ENCODE assay signal across 25 mouse cellular contexts in genomic region chr12:117884627-117885026, GRCm38 (mm10).
"Had no signal": no experiment of that assay in that cellular context is flagged by ENCODE, and none has a peak within 500 bp of the region (broad histone marks: within the 10 kb centered on the region; RNA-seq: fewer than 3 reads in every experiment).

No protein-coding gene starts in this region.

- H3K36me3 ChIP-seq: hindbrain, embryonic 12.5 days; intestine, embryonic 15.5 days had no signal

- H3K9me3 ChIP-seq: heart, embryonic 12.5 days; hindbrain, embryonic 10.5 days; hindbrain, embryonic 12.5 days; intestine, embryonic 15.5 days; limb, embryonic 10.5 days; limb, embryonic 12.5 days; liver, embryonic 13.5 days; liver, embryonic 15.5 days had no signal

- H3K27me3 ChIP-seq: heart, embryonic 12.5 days; hindbrain, embryonic 12.5 days; intestine, embryonic 15.5 days; limb, embryonic 12.5 days; liver, embryonic 13.5 days; liver, embryonic 15.5 days had no signal

- H3K4me1 ChIP-seq: heart, embryonic 12.5 days; hindbrain, embryonic 10.5 days; hindbrain, embryonic 12.5 days; intestine, embryonic 15.5 days; limb, embryonic 10.5 days; limb, embryonic 12.5 days; liver, embryonic 13.5 days; liver, embryonic 15.5 days had no signal

- H3K9ac ChIP-seq: heart, embryonic 12.5 days; hindbrain, embryonic 12.5 days; hindbrain, embryonic 14.5 days; intestine, embryonic 15.5 days; limb, embryonic 12.5 days; liver, embryonic 13.5 days; liver, embryonic 15.5 days; liver, postnatal 0 days had no signal

- ATAC-seq: hindbrain, embryonic 16.5 days; inflammation-experienced regulatory T-cells, adult 6 months; intestine, embryonic 15.5 days; intestine, postnatal 0 days; liver, postnatal 0 days had no signal

- H3K27ac ChIP-seq: heart, adult 2 months; hindbrain, embryonic 10.5 days; hindbrain, embryonic 12.5 days; hindbrain, embryonic 14.5 days; intestine, embryonic 15.5 days; kidney, postnatal 0 days; layer of hippocampus, adult 2 months; left cerebral cortex, adult 2 months; limb, embryonic 10.5 days; limb, embryonic 12.5 days; liver, embryonic 13.5 days; liver, embryonic 15.5 days had no signal

- H3K4me3 ChIP-seq: heart, adult 2 months; heart, embryonic 12.5 days; hindbrain, embryonic 10.5 days; hindbrain, embryonic 12.5 days; intestine, embryonic 15.5 days; layer of hippocampus, adult 2 months; left cerebral cortex, adult 2 months; limb, embryonic 10.5 days; limb, embryonic 12.5 days; liver, embryonic 13.5 days; liver, embryonic 15.5 days had no signal

- H3K4me2 ChIP-seq: heart, embryonic 12.5 days; hindbrain, embryonic 12.5 days; hindbrain, embryonic 14.5 days; intestine, embryonic 15.5 days; limb, embryonic 12.5 days; liver, embryonic 11.5 days; liver, embryonic 13.5 days; liver, embryonic 15.5 days had no signal

- DNase-seq: gastrocnemius, postnatal 14 days; gastrocnemius, postnatal 36 days; heart, adult 2 months; heart, postnatal 10 days; heart, postnatal 4 days; kidney, postnatal 4 days; liver; liver, embryonic 13.5 days; liver, postnatal 0 days; lung, adult 2 months had no signal
